Mouse (Mus musculus): ENCODE measurements around the gene Chrng.

The Chrng gene

GRCm38 (mm10) chr1:87204465-87204864, at the start of gene Chrng:
Gene Chrng (plus strand): TSS chr1:87204657.
- DNase-seq (ENCODE audit: low spot score in 2 of 2), result no peak

- no peak for DNase-seq (ENCODE audit: low spot score in 2 of 2)
Measured at GRCm38 (mm10) chr1:87155531-87156198, 48.8 kb upstream of the Chrng start.

GRCm38 (mm10) chr1:87156199-87156587, 48.3 kb upstream of the Chrng start, which contains the start of gene Ecel1:
Gene Ecel1 (minus strand): TSS chr1:87156521.
- no peak for DNase-seq (ENCODE audit: low spot score in 2 of 2)

DNA sequence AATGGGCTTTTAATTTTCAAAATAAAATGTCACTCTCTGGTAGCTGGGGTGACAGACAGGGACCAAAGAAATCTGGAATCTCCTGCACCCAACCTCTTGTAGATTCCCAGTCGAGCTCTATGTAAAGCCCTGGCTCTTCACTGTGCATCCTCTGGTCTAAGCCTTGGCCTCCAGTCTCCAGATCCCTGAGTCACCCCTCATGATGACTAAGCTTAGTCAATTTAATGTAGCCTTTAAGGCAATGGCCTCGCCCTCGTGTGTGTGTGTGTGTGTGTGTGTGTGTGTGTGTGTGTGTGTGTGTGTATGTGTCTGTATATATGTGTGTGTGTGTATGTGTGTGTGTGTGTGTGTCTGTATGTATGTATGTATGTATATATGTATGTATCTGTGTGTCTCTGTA, 45.1 kb upstream of the Chrng start:
- no peak for DNase-seq (ENCODE audit: low spot score in 2 of 2)

DNA sequence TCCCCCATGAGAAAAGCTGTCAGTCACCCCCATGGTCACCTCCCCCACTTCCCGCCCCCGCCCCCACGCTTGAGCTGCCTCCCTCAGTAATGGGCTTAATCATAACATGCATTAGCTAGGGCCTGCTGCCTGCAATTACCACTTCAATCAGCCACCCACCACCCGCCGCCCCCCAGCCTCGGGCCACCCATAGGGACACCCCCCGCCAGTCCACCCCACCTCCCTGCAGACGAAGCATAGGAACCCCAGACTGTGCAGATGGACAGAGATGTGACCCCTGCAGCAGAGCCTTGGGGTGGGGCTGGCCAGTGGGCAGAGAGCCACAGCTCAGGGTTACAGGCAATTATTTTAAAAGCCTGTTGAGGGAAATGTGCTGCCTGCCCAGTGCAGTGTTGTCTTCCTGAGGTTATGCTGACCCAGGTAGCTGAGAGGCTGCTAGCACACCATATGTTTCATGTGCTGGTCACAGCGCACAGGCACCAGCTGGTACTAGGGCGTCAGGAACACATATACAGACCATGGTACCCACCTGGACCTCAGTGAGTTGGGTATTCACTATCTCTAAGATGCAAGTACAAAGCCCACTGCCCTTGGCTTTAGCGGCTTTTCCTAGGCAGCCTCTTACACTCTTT, 40.2 kb upstream of the Chrng start:
- DNase-seq (ENCODE audit: low spot score in 2 of 2), result no peak

- DNase-seq (ENCODE audit: low spot score in 2 of 2), result no peak
Measured at GRCm38 (mm10) chr1:87164796-87165184, 39.7 kb upstream of the Chrng start.

DNA sequence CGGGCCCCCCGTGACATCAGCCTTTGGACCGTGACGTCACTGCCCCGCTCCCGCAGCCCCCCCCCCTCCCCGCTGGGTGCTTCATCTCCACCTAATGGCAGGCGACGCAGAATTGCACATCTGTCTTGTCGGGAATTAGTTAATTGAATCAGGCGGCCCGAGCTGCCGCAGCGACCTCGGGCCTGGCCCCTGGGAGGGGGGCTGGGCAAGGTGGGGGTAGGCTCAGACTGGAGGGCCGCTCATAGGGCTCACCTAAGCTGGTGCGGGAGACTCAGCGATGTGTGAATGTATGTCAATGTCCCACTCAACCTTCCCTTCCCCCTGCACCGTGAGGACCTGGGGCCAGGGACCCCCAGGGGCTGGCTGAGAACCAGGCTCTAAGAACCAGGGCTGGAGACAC, 34.0 kb upstream of the Chrng start:
- no peak for DNase-seq (ENCODE audit: low spot score in 2 of 2)

DNA sequence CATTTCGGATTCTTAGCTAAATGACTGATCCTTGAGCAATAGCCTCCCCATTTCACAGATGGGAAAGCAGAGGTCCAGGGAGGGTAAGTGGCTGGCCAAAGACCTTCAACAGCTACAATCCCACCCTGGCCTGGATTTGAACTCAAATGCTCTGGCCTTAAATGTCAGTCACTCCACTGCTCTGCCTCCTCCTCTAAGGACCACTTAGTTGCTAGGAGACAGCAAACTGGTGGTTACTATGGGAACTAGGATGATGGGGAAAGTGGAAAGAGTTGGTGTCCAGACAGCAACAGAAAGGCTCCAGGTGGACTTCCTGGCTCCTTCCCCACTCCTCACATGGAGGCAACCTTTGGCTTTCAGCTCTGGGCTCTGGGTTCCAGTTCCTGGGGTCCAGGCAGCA, 33.1 kb upstream of the Chrng start:
- DNase-seq (ENCODE audit: low spot score in 2 of 2), result no peak

- DNase-seq (ENCODE audit: low spot score in 2 of 2), result no peak
Measured at GRCm38 (mm10) chr1:87172316-87172715, 32.1 kb upstream of the Chrng start.

DNA sequence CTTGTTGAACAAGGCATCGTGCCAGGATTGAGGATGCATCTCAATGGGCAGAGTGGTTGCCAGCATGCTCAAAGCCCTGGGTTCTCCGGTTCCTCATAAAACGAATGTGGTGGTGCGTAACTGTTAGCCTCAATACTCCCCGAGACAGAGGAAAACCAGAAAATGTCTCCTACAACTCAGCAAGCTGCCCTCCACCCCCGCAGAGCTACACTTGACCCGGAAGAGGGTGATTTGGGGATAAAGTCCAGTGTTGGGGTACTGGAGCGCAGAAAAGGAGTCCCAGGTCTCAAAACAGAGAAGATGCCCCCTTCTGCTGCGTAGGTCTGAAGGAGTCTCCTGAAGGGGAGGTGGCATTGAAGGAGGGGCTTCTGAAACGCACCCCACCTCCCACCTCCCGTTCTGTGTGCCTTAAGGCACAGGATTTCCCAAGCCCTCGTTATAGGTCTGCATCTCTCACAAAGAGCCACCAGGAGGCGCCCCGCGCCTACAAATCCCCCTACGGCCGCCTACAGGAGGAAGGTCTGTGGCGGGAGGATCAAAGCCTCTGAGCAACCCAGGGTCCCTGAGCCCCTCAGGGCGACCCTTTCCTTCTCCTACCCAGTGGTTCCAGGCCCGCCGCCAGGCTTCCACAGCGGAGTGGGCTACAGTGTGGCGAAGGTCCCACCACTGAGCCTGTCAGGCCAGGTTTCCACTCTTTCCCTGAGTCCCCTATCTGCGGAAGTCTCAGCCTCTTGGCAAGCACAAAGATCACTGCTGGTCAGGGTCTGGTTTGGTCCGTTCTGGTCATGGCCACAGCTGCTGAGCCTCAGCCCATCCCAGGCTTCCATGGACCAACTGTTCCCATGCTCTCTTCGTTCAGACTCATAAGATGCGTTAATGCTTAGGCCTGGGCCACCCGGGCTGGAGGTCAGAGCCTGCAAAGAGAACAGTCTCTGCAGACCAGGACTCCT, 30.2 kb upstream of the Chrng start:
- DNase-seq (ENCODE audit: low spot score in 2 of 2), result peak in 1 of 2 experiments; percentile 59

DNA sequence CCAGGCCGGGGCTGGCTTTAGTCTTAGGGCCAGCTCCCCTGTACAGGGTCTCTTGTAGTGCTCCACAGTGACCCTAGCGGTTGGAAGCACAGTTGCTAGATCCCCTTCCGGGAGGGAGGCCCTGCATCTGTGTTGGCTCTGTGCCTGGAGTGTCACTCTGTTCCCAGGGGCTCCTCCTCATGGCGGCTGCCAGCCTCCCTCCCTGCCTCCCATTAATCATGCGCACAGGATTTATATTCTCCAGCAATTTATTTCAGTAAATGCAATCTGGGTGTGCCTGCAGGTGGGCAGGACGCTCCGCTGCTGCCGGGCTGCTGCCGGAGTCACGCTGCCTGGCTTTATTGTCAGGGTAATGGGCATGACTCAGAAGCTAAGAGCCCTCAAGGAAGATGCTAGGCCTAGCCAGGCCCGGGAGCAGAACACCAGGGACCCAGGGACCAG, 28.6 kb upstream of the Chrng start:
- no peak for DNase-seq (ENCODE audit: low spot score in 2 of 2)

- no peak for DNase-seq (ENCODE audit: low spot score in 2 of 2)
Measured at GRCm38 (mm10) chr1:87180896-87181295, 23.6 kb upstream of the Chrng start.

DNA sequence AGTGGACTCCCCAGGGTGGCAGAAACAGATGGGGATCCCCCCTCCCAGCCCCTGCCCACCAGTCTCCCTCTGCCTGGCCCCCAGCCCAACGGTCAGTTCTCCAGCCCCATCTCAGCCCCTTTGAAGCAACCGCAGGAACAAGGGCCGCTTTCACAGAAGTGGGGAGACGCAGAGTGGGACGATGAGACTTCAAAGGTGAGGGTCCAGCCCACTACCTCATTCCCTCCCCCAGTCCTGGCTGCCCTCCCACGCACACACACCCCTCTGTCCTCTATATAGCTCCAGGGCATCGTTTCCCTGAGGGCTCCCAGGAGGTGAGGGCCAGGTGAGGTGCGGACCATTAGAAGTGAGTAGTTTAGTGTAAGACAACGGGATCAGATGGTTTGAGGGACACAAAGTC, 21.4 kb upstream of the Chrng start, which contains the start of gene Prss56:
Gene Prss56 (plus strand): TSS at position 301 of the 400 bp plus-strand sequence.
- DNase-seq (ENCODE audit: low spot score in 2 of 2), result no peak

- DNase-seq (ENCODE audit: low spot score in 2 of 2), result no peak
Measured at GRCm38 (mm10) chr1:87183998-87184750, 20.3 kb upstream of the Chrng start.

DNA sequence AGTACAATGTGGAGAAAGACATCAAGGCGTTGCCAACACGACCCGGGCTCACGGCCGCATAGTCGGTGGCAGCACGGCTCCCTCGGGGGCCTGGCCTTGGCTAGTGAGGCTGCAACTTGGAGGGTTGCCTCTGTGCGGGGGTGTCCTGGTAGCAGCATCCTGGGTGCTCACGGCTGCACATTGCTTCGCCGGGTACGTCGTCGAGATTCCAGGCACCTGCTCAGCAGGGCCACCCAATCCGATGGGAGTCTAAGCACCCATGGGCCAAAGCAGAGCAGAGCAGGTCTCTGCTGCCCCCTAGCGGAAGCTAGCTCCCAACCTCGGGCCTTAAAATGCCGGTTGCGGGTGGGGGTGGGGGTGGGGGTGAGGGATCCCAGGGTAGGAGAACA, 19.7 kb upstream of the Chrng start:
- peak; percentile 29 to 78 for DNase-seq (ENCODE audit: low spot score in 2 of 2)

- DNase-seq (ENCODE audit: low spot score in 2 of 2), result peak in 1 of 2 experiments; percentile 23
Measured at GRCm38 (mm10) chr1:87185526-87185925, 18.9 kb upstream of the Chrng start.

- DNase-seq (ENCODE audit: low spot score in 2 of 2), result no peak
Measured at GRCm38 (mm10) chr1:87186261-87187036, 18.0 kb upstream of the Chrng start.

DNA sequence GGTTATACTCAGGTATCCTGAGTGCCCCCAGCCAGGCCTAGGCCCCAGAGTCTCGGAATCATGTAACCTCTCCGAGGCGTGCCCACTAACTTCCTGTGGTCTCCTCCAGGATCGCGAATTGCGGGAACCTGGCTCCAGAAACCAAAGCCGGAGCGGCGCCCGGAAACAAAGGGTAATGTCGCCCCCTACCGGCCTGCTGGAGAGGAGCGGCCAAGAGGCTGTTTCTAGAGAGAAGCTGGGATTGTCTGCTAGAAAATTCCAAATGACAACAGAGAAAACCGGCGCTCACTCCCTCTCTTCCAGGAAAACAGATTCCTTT, 17.5 kb upstream of the Chrng start:
- DNase-seq (ENCODE audit: low spot score in 2 of 2), result peak; percentile 38 to 73

GRCm38 (mm10) chr1:87190429-87190828, 14.0 kb upstream of the Chrng start, which contains the start of gene Chrnd:
Gene Chrnd (plus strand): TSS chr1:87190607.
- no peak for DNase-seq (ENCODE audit: low spot score in 2 of 2)

GRCm38 (mm10) chr1:87197296-87197695, 7.2 kb upstream of the Chrng start:
- DNase-seq (ENCODE audit: low spot score in 2 of 2), result no peak
